Mouse (Mus musculus): ENCODE measurements at regions not wholly inside any gene's neighbourhood (a gene's known extent, or its start where the extent isn't known, plus 50 kb on each side); places are given as distances from the start of the nearest gene placed in this dataset.
"Not testable (repeated sequence)": the region's sequence is repeated elsewhere in the genome, so short reads cannot be mapped to it uniquely, and the experiment has no call there.

DNA sequence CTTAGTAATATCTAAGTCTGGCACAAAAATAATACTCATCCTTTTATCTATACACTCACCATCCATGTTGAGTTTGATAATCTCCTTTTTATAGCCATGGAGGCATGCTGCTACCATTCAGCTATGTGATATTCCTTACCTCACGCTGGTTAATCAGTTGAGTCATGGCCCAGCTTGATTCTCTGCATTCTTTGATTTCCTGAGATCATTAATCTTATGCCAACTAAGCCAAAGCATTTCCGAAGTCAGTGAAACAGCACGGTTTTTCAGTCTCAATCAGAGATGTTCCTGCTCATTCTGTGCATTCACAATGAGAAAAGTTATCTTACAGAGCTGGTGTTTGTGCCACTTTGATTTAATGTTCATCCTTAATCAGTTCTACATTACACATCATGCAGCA is 380.7 kb upstream of the Dsel start:
- peak; percentile 2 for DNase-seq (ENCODE audit: low read depth, low spot score)

- not testable (repeated sequence) for DNase-seq (ENCODE audit: low read depth, low spot score)
These were observed 360.8 kb upstream of the Dsel start for GRCm38 (mm10) chr1:112225531-112225930.

- DNase-seq (ENCODE audit: low read depth, low spot score): no peak
These were observed 327.9 kb upstream of the Dsel start for GRCm38 (mm10) chr1:112192604-112193003.

DNA sequence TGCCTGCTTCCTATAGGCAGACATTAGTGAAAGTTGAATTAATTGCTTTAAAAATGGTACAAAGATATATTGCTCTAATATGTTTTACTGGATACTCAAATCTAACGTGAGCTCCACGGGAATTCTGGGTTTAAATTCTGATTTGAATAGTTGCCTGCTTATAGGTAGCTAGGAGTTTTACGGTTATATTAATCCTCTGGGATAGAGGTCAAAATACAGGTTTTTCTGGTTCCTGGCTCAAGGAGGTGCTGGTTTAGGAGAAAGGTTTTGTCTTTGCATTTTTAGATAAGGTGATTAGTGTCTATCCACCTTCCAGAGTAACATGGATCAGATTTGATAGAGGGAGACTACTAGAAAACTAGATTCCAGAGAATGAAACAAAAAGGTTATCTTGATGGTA is 315.7 kb upstream of the Dsel start:
- no peak for DNase-seq (ENCODE audit: low read depth, low spot score)
